Mouse (Mus musculus) neutrophil, adult 65 days (primary cell): ENCODE data around the gene Spink2. TPM values are rescaled to one million over a fixed set of nuclear protein-coding genes. Genes with fewer than 3 reads are reported as not detected.

Source experiments
- total RNA-seq: library from RNA; stranded (reverse); gene quantifications from 2 replicates; pipeline ENCODE4 v1.2.4, GENCODE M21; 2023

Spink2 gene
- 2.8 and 3.8 TPM in 2 replicates for total RNA-seq

DNA sequence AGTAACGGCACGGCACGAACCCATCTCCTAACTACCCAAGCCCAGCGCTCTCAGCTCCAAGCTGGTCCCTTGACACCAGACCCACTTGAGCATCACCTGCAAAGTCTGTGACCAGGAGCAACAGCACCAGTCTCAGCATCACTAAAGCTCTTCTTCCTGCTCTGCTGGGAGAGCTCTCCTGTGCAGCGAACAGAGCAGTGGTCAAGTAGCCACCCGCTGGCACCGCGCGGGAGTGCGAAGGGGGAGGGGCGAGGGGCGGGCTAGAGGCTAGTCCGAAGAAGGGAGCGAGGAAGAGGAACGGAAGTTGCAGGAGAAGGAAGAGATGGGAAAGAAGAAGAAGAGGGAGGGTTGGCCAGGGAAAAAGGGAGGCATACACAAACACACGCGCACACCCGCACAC is at the start of gene Spink2:
Gene Spink2 (minus strand): TSS at position 236 of the 400 bp plus-strand sequence.

Other genes with a start within 250 kb of the Spink2 start
- gene Srp72, start 236.8 kb downstream of the Spink2 start, total RNA-seq: 101 and 114 TPM in 2 replicates
- 0.84 TPM in 1 of 2 replicates, not detected in the other for gene Arl9, start 207.4 kb downstream of the Spink2 start, total RNA-seq
- not detected in 2 replicates for gene Thegl, start 195.4 kb downstream of the Spink2 start, total RNA-seq
- 22.8 and 33.8 TPM in 2 replicates for gene Hopx, start 96.3 kb downstream of the Spink2 start, total RNA-seq
- gene Rest, start 54.0 kb upstream of the Spink2 start, total RNA-seq: 26.8 and 34.0 TPM in 2 replicates
- 7.3 and 10.9 TPM in 2 replicates for gene Noa1, start 98.6 kb upstream of the Spink2 start, total RNA-seq
- gene Polr2b, start 98.7 kb upstream of the Spink2 start, total RNA-seq: 23.0 and 25.0 TPM in 2 replicates
- gene Igfbp7, start 196.6 kb upstream of the Spink2 start, total RNA-seq: 0.36 and 0.73 TPM in 2 replicates